Mouse (Mus musculus) testis, adult 2 months (tissue): ENCODE data around the gene Cryaa.

ENCODE experiments used
- CTCF ChIP-seq: fragments of 200-500 bp; IDR thresholded peaks from 2 replicates; pipeline ENCODE4 v1.5.1; 2012; ENCODE audit warnings: low read depth, mild to moderate bottlenecking, inconsistent platforms, low read length, moderate library complexity; ENCODE audit not compliant: control insufficient read depth, insufficient read depth, insufficient replicate concordance
- POLR2A ChIP-seq: fragments of 200-500 bp; IDR thresholded peaks from 2 replicates; pipeline ENCODE4 v1.6.1; 2012; ENCODE audit warnings: low read depth, mild to moderate bottlenecking, inconsistent platforms, low read length, moderate library complexity; ENCODE audit not compliant: control insufficient read depth

- TF ChIP-seq CTCF (no peak), POLR2A (no peak)
Observed at GRCm38 (mm10) chr17:31671698-31672097, 5.9 kb upstream of the Cryaa start.
